Mouse (Mus musculus): Measurements from ENCODE around the gene Tmem218.

DNA sequence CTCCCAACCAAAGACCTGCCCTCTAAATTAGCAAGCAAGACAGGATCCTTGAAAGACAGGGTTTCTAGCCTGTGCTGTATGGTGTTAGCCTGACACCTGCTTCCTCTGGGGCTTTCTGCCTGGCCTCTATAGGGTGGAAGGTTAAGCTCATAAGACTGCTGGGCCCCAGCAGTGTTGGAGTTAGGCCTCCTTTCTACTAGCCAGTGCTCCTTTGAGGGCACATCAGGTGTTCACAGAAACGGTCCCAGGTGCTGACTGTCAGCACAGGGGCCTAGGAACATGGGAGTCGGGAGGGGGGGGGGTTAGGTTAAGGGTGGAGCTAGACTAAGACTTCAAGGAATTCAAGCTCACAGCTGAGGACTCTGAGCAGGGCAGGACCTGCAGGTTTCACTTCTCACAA is 37.4 kb downstream of the Tmem218 start:
- TF ChIP-seq CTCF (IDR thresholded peaks at IDR 0.05; ENCODE audit: control insufficient read depth, insufficient read depth, insufficient replicate concordance, low read depth, low read length) (no peak), POLR2A (IDR thresholded peaks at IDR 0.05; ENCODE audit: control insufficient read depth, low read depth, low read length) (no peak)
